Mouse (Mus musculus): ENCODE measurements around the gene Sh3gl2.

Sh3gl2 gene

DNA sequence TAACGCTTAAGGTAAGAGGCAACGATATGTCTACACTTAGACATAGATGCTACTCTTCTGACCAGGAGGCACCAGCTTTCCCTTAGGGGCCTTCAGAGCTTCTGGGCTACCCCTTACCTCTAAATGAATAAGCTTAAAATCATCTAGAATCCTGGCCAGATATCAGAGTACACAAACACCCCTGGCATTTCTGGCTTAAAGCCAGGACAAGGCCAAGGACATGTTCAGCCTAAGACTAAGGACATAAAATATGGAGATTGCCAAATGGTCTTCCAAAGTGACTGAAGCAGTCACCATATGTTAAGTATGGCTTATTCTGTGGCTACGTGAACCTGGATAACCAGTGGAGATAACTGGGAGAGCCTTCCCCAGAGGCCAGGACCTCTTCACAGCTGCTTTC is 211.5 kb downstream of the Sh3gl2 start:
- no peak for DNase-seq (ENCODE audit: low spot score)

DNA sequence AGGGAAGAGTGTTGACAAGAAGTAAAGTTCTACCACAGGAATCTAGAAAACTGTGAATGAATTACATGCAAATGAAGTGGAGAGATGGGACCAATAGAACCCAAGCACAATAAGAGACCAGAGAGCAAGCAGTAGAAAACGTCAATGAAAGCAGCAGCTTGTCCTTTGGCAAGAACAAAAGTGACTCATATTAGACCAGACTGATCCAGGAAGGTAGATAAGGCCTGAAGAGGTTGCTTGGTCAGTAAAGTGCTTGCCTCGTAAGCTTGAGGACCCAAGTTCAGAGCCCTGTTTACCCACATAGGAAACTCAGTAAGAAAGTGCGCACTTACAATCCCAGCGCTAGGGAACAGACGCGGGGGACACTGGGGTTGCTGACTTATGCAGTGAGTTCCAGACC is 215.5 kb downstream of the Sh3gl2 start:
- DNase-seq (ENCODE audit: low spot score), result no peak

DNA sequence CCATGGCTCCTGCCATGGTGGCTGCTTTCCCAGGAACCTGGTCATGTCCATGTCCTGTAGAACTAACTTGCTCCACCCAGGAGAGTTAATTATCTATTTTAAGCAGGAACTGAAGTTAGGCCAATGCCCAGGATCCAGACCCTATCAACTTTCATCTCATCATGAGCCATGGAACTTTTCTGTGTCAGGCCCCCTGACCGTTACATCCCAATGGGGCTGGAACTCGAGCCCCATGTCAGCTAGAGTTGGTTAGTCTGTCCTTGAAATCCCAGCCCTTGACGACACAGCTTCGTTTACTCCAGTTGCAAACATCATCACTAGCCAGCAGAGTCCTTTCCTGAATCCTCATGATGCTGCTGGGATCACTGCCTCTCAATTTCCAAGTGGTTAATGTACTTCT is 221.3 kb downstream of the Sh3gl2 start:
- no peak for DNase-seq (ENCODE audit: low spot score)

DNA sequence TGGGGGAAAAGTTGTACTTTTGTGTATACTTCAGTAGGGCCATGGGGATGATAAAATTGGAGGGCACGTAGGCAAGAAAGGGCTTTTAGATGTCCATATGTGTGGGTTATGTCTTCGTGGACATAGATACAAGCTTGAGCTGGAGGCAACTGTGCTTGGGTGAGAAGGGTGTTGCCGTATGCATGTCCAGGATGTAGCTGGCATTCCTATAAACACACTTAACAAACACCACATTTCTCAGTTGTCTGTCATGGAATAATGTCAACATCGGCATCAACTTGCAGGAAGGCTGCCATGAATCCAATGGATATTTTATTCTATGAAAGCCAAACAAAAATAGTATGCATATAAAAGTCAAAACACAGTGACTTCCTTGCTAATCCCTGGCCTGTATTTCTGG is 227.9 kb downstream of the Sh3gl2 start:
- no peak for DNase-seq (ENCODE audit: low spot score)

DNA sequence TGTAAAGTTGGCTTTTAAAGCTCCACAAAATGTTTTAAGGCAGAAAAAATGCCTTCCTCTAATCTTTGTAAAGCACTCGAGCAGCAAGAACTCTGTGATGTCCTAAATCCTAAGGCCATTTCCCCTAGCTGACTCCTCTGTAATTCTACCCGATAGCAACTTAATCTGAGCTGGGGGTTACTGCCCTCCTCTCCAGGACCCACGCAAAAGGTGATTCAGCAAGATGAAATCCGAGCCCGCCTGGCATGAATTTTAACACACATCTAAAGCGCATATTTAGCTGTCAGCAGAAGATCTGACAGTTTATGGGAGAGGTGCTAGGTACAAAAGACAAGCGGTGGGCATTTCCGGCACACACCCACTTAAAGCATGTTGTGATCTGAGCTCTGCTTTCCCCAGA is 229.8 kb downstream of the Sh3gl2 start:
- no peak for DNase-seq (ENCODE audit: low spot score)

DNA sequence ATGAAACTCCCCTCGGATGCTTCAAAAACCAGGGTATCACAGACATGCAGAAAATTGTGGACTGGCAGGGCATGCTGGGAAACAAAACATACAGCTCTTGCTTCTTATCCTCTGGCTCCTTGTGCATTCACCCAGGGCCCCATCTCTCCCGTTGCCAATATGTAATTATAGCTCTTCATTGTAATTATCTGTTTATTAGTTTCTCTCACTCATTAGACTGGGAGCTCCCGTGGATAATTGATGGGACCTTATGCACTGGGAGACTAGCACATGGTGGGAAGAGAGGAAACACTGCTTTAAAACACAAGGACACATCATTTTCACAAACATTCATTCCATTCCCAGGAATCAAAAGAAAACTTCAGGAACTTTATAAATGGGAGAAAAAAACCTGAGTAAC is 233.9 kb downstream of the Sh3gl2 start:
- no peak for DNase-seq (ENCODE audit: low spot score)

DNA sequence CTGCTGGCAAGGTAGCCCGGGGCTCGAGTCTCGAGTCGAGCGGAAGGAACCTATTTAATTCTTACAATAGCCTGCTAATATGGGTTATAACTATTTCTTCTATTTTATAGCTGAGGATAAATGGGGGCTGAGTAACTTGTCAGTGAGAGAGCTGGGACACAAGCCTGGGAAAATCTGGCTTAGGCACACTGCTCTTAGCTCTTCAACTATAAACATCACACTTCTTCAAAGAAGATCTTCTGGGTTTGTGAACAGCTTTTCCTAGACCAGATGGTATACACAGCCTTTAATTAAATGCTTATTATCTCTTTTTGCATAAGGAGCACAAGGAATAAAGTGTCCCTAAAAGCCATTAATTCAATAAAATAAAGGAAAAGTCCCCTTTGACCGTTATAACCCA is 278.7 kb downstream of the Sh3gl2 start:
- no peak for DNase-seq (ENCODE audit: low spot score)

DNA sequence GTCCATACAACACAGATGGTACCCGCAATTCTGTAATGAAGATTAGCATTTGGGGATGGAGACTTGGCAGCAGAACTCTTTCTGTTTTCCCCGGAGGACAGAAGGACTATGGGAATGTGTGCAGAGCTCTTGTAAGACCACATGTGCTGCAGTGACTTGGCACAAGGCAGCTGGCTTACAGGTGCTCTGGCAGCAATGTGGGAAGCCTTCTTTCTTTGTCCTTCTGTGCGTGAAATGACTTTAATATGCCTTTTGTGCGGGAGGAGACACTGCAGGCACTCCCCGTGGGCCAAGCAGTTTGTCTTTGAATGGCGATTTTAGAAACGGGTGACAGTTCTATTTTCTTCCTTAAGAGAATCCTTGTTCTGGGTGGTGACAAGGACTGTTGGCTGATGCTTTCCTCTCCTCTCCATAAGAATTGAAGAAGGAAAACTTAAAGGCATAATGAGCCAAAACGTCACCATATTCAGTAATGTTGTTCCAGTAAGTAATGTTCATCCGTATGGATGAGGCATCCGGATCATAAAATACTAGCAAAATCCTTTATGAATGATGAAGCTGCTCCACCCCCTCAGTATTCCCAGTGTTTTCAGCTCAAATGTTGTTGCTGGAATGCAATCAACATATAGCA is 281.5 kb downstream of the Sh3gl2 start:
- DNase-seq (ENCODE audit: low spot score), result no peak

DNA sequence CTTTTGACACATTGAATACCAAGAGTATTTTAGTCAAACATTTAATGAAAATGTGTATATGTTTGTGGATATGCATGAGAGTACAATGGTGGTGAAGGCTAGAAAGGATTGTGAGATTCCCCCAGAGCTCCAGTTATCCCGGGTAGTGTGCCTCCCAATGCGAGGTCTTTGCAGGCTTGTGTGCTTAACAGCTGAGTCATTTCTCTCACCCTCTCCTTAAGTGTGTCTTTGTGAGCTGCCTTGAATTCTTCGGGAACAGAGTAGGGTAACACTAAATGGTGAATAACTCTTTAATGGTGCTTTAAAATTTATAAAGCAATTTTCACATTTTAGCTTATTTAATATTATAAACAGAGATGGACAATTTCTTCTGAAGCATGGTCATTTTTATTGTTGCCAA is 300.8 kb downstream of the Sh3gl2 start:
- no peak for DNase-seq (ENCODE audit: low spot score)

DNA sequence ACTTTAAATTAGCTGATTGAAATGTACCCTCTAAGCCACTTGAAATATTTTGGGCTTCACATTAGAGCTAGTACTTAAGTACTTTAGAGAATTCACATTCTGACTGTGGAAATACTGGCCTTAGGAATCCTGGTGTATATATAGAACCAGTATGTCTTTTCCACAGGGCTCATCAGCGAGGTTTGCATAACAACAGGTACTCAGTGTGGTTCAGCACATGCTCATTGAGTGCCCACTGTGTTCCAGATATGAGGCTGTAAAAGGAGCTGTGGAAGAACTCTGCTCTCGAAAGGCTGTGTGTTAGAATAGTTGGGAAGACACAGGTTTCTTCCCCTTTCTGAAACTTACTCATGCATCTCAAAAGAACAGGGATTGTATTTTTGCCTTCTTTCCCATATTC is 302.1 kb downstream of the Sh3gl2 start:
- no peak for DNase-seq (ENCODE audit: low spot score)

DNA sequence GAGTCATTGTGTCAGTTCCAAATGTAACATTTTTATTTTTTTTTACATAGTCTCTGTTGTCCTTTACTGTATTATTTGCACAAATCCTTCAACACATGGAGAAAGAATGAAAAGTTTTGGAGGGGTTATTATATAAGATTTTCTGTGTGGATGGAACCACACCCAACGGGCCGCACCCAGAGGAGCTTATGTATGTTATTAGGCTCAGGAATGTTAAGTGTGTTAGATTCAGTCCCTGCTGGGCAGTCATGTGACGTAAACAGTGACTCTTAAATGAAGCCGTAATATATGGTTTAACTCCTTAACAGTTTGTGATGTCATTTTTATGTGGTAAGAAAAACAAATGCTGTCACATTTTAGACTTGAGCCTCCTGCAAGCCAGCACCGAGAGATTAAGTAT is 302.6 kb downstream of the Sh3gl2 start:
- DNase-seq (ENCODE audit: low spot score), result no peak

DNA sequence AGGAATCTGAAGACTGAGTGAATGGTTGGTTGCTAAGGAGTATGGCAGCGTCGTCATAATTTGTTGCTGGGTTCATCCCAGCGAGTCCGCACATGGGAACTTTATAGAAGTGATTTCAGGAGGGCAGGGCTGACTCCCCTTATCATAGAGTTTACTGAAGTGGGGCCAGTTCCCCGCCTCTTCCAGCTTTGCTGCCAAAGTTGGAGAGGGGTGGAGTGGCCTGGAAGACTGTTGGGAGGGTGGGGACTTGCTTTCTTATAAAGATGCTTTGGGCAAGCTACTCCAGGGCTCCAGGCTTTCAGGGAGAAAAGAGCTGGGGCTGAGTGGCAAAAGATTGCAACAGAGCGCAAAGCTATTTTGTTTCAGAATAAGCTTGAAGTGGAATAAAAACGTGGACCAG is 308.4 kb downstream of the Sh3gl2 start:
- DNase-seq (ENCODE audit: low spot score), result no peak

DNA sequence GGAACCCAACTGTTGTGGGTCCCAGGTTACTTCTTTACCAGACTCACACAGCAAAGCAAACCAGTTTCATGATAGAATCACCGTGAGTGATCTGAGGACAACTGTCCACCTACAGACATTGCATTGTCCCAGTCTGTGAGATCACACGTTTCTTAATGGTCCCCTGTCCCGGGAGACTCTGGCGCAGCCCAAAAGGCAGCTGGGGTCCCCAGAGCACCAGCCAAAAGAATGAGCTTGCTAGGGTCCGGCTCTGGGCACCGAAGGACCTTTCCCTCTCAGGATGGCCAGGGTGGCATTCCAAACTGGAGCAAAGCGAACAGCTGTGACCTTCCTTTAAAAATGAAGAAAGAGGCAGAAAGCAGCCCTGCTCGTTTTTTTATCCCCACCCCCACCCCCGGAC is 308.9 kb downstream of the Sh3gl2 start, which contains the start of gene Adamtsl1:
Gene Adamtsl1, plus strand, starts transcription at position 381 of the 400 bp plus-strand sequence.
- DNase-seq (ENCODE audit: low spot score), result no peak

DNA sequence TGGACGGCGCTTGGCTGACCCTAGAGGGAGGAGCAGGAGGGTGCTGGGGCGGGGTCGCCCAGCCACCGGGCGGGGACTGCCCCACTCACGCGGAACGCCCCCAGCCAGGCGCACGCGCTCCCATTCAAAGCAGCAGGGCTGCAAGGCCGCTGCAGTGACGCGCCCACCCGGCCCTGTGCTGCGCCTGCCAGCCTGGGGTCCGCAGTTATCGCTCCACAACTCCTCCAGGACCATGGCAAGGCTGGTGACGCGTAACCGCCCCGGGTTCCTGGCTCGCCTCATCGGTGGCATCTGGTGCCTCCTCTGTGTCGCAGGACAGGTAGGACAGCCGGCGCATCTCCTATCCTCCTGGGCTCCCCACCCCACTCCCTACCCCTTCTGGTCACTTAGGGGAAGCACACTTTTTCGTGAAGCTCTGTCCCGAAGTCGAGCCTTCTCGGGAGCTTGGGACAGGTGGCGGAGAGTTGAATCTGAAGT is 309.3 kb downstream of the Sh3gl2 start:
- DNase-seq (ENCODE audit: low spot score), result no peak

DNA sequence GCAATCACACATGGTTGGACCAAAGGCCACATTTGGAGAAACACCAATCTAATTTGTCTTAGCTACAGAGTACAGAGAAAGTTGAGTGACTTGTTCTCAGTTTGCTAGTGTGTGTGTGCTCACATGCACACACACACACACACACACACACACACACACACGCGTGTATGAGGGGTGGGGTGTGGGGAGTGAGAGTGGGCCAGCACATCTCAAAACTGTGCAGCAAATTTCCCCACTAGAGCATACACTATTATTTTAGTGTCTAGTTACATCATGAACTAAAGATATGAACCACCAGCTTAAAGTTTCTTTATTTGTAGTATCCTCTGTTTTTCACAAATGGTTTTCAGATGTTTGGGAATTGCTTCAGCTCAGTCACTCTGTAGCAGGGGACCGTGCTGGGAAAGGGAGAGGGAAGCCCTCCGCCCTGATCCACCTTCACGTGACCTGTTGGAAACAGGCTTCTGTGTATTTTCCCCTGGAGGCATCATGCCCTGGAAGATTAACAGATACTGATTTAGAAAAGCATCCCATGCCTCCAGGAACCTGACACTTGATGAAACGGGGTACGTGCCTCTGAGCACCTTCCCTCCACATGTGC is 322.1 kb downstream of the Sh3gl2 start:
- no peak for DNase-seq (ENCODE audit: low spot score)

DNA sequence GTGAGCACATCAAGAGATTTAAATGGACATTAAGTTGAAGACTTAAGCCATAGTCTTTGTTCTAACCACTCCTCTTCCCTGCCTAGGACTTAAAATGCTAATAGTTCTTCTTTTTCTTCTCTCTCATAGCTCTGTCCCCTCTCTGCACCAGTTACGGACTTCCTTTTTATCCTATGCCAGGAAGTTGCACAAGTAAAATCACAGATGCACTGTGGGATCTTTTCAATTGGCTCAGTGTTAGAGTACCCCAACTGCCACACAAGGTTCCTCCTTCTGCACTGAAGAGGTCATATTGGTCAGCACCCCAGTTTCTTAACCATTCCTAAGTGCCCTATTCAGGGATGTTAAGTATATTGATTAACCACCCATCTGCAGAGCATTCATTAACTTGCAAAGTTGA is 324.9 kb downstream of the Sh3gl2 start:
- no peak for DNase-seq (ENCODE audit: low spot score)

DNA sequence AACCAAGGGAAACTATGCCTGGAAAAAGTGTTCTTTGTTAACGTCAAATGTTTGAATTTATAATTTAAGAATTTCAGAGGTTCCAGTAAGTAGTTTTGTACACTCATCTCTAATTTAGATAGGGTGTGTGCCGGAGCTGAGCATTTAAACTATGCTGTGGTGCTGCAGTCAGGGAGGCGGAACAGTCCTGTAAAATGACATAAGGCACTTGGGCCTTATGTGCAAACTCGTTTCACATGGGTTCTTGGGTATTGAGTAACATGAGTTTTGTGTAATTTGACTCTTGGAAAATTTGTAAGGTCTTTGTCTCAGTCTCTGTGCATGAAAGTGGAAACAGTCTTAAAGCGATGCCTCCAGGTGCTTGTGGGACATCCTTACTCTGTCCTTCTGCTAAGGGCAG is 334.8 kb downstream of the Sh3gl2 start:
- no peak for DNase-seq (ENCODE audit: low spot score)

DNA sequence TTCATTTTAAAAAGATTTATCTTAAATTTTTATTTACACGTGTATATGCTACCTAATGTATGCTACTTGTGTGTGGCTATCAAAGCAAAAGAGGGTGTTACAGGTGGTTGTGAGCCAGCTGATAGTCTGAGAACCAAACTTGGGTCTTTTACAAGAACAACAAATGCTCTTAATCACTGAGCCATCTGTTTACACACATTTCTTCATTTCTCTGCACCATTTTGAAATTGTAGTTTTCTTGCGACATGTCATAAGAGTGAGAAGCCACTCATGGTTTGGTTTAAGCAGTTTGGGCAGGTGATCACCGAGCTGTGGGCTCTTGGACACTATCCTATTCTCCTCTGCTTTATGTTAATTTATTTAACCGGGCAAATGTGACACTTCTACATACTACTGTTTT is 338.3 kb downstream of the Sh3gl2 start:
- DNase-seq (ENCODE audit: low spot score), result no peak

DNA sequence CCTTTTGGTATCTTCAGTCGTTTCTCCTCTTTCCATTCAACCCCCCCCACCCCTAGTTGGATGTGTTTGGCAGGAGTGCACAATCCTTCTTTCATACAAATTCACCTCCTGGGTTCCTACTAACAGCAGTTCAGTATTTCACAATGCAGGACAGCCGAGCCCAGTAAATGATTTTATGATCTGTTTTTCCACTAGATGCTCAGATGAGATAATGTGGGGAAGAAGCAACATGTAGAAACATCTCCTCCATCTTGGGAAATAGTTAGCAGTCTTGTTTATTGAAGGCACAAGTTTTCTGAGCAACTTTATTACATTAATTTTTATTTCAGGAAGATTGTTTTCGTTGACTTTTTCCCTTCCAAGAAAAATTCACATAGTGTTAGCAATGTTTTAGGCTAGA is 349.8 kb downstream of the Sh3gl2 start:
- DNase-seq (ENCODE audit: low spot score), result no peak

DNA sequence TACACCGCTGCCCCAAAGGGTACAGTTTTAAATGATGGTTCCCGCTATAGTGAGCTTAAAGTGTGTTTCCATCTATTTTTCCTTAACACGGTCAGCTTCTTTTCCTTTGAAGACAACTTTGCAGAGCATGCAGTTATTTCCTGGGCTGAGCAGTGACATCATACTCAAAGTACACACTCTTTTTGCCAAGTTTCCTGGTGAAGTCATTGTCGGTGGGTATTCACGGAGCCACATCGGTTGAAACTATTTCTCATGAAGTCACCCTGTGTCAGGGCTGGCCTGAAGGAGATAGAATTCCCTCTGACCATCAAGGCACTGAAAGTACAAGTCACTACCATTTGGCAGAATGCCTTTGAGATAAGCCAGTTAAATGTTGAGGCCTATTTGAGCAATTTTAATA is 354.8 kb downstream of the Sh3gl2 start:
- DNase-seq (ENCODE audit: low spot score), result no peak

DNA sequence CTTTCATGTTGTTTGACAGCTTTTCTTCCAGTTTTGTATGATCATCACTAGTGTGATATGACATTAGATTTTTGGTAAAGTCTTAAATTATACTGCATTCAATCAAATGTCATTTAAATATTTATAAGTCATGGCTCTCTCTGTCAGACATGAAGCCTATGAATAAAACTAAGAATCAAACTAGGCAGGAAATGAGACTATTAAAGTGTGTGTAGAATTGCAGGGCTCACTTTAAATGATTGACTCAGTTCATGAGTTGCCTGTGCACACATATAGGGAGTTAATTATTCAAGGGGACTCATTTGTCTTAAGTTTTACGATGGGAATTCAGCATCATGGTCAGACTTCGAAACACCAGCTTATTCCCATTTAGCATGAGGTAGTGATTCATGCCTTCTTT is 380.5 kb downstream of the Sh3gl2 start:
- DNase-seq (ENCODE audit: low spot score), result no peak

DNA sequence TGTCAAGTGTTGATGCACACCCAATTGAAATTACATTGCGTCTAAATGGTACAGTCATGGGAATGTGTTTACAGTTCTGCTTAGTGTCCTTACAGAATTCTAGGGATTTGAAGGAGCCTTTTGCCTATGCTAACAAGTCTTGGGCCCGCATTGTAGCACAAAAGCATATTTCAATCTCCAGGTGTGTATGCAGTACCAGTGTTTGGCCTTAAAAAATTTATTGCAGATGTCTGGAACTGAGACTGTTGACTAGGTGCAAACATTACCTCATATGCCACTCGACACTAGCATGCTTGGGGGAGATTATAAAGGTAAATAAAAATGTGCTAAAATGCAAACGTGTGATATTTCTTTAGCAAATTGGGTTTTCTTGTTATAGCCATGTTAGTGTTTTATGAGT is 384.0 kb downstream of the Sh3gl2 start:
- DNase-seq (ENCODE audit: low spot score), result no peak

DNA sequence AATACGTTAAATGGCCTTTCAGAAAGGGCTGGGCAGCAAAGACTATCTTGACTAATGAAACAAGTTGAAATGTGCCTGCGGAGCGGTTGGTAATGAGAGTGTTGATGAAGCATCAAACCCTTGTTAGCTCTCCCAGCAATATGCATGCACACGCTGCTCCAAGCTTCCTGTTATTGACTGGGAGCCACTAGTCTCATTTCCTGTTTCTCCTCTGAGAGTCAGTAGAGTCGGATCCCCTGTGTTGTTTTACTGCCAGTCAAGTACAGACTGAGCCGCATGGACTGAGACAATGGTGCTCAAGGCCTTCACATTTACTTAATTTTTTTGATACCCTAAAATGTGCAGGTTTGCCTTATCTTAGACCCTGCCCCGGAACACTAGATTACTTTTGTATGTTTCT is 386.1 kb downstream of the Sh3gl2 start:
- DNase-seq (ENCODE audit: low spot score), result no peak

DNA sequence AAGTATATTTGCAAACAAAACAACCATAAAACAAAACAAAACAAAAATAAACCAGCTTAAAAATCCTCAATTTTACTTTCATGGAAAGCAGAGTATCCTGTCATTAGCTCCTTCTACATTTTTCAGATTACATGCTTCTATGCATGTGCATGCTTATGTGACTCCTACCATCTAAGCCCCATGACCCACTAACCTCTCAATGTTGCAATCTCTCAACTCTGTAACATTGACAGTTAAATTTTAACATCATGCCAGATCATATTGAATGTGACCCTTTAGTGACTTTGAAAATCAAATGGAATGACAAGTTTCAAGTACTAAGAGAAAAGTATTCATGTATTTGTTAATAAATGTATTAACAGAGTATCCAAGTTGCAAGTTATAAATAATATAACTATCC is 389.2 kb downstream of the Sh3gl2 start:
- DNase-seq (ENCODE audit: low spot score), result no peak

All from adipocyte (in vitro differentiated cells).